Mouse (Mus musculus) embryonic fibroblast, embryonic 13.5 days (primary cell): Measurements from ENCODE around the gene Fabp3.
A peak's percentile ranks its signal among the peaks of the same experiment; 100 is the strongest.

Experiments
- CTCF ChIP-seq: IDR thresholded peaks from 2 replicates; pipeline ENCODE4 v1.5.1; 2011; ENCODE audit warnings: mild to moderate bottlenecking, control low read depth, low read length, moderate library complexity, borderline replicate concordance; ENCODE audit not compliant: insufficient read depth
- POLR2A ChIP-seq: IDR thresholded peaks from 2 replicates; pipeline ENCODE4 v1.6.1; 2011; ENCODE audit warnings: low read depth, mild to moderate bottlenecking, control low read depth, low read length, moderate library complexity

GRCm38 (mm10) chr4:130292271-130292670 lies 16.1 kb upstream of the Fabp3 start:
- TF ChIP-seq CTCF (peak; percentile 93), POLR2A (no peak)
